Mouse (Mus musculus): Measurements from ENCODE around the gene Fshb. TPM values are rescaled to one million over a fixed set of nuclear protein-coding genes. Genes with fewer than 3 reads are reported as not detected.

Gene Fshb
- total RNA-seq (2023) = not detected in 2 replicates

DNA sequence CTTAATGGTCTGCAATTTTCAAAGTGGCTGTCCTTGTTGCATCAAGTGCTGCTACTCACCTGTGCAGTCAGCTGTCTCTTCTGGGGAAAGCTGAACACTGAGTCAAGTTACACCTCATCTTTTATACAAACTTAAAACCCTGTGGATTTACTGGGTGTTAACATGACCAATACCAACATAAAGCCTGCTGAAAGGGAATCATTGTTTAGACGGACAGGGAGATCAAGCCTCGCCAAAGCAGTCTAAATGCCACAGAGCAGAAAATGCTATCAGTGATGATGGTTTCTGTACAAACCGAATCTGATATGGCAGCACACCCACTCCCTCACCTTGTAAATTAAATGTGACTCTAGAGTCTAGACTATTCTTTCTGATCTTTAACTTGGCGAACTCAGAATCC lies at the start of gene Fshb:
Fshb (minus strand) TSS at position 101 of the 400 bp plus-strand sequence.

Other genes starting within 250 kb of the Fshb start
- 14.4 and 19.4 TPM in 2 replicates for gene Arl14ep, start 85.2 kb downstream of the Fshb start, total RNA-seq (2023)
- not detected in 2 replicates for gene Kcna4, start 231.0 kb upstream of the Fshb start, total RNA-seq (2023)